Mouse (Mus musculus): ENCODE measurements around the gene Zfp787.

DNA sequence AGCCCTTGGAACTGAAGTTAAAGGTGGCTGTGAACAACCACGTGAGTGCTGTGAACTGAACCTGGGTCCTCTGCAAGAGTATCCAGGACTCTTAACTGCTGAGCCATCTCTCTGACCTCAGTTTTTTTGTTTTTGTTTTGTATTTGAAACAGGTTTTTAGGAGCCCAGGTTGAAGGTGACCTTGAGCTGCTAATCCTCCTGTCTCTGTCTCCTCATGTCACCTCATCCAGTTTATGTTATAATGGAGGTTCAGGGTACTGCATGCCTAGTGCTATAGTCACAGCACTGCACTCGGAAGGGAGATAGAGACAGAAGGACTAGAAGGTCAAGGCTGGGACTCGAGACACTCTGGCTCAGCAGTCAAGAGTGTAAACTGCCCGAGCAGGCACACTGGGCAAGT, 6.4 kb upstream of the Zfp787 start:
- TF ChIP-seq CTCF (IDR thresholded peaks at IDR 0.05; ENCODE audit: low read depth) (no peak), EP300 (optimal IDR thresholded peaks at IDR 0.05) (no peak)

All from stomach, postnatal 0 days (tissue).